Mouse (Mus musculus) MEL (cell line): ENCODE measurements at regions not wholly inside any gene's neighbourhood (a gene's known extent, or its start where the extent isn't known, plus 50 kb on each side); places are given as distances from the start of the nearest gene placed in this dataset.

Experiments used
- HCFC1 ChIP-seq: IDR thresholded peaks from 2 replicates; pipeline ENCODE4 v1.6.1; 2012; ENCODE audit warnings: low read depth, mild to moderate bottlenecking, inconsistent platforms, low read length, improper control_type of control experiment, moderate library complexity
- MAFK ChIP-seq: IDR thresholded peaks from 2 replicates; pipeline ENCODE4 v1.6.1; 2011; ENCODE audit warnings: low read depth, mild to moderate bottlenecking, low read length, improper control_type of control experiment, borderline replicate concordance
- POLR2A ChIP-seq, 2 experiments: IDR thresholded peaks; 2 replicates each; pipeline ENCODE4 v1.6.1; 2011 to 2012; ENCODE audit warnings: low read length in 2 of 2, mild to moderate bottlenecking in 2 of 2, control low read depth in 1 of 2, improper control_type of control experiment in 1 of 2, low read depth in 1 of 2, moderate library complexity in 1 of 2; ENCODE audit not compliant: control insufficient read depth in 1 of 2, insufficient read depth in 1 of 2, poor library complexity in 1 of 2
- TBP ChIP-seq: IDR thresholded peaks from 2 replicates; pipeline ENCODE4 v1.8.0; 2011; ENCODE audit warnings: low read depth, low read length, improper control_type of control experiment

DNA sequence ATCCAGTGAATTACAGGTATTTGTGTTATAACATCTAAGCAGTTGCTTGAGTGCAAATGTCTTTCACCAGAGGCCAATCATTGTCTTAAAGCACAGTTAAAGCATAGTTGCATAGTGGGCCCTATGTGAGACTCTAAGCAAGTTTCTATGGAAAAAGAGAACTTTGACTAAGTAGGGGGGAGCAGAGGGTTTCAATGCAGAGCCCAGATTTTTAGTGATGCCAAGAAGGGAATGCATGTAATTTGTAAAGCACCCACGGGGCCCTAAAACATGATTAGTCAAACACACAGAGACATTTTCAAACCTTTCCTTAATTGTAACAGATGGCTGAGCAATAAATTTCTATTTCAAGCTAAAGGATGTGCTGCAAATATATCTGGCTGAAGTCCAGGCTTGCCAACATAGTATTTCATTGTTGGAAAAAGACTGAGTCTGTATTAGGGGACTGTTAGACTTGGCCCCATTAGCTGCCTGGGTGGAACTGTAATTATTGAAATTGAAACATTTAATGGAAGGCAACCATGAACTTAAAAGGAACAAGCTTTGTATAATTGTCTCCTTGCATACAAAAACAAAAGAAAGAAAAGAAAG lies 107.6 kb upstream of the Smc2 start:
- TF ChIP-seq TBP (no peak), MAFK (no peak), HCFC1 (no peak), POLR2A (IDR thresholded peaks at IDR 0.05; ENCODE audit: control insufficient read depth in 1 of 2, insufficient read depth in 1 of 2, low read depth in 1 of 2, low read length in 2 of 2, poor library complexity in 1 of 2) (no peak)
